Mouse (Mus musculus): Measurements from ENCODE around the gene Mas1.

- no peak for TF ChIP-seq CTCF (IDR thresholded peaks at IDR 0.05; ENCODE audit: insufficient read depth, low read depth, low read length)
- TF ChIP-seq POLR2A (IDR thresholded peaks at IDR 0.05; ENCODE audit: insufficient read depth, low read depth, low read length), result no peak
Observed at GRCm38 (mm10) chr17:12843826-12844225, 24.1 kb downstream of the Mas1 start.
